Mouse (Mus musculus): ENCODE measurements around the gene Ddi2. TPM values are rescaled to one million over a fixed set of nuclear protein-coding genes. Genes with fewer than 3 reads are reported as not detected.

The Ddi2 gene
- polyA plus RNA-seq, 1 experiment, result 21.9 TPM

GRCm38 (mm10) chr4:141682706-141683230 lies 40.5 kb downstream of the Ddi2 start:
- Histone ChIP-seq H3K4me3 (ENCODE audit: insufficient read depth, low read depth, low read length) (no peak overlapping the region), H3K27me3 (replicated peaks; ENCODE audit: control insufficient read depth, insufficient read depth, low read length) (no peaks in the 10 kb centered on the region), H3K4me1 (ENCODE audit: control insufficient read depth, insufficient read depth, low read length) (no peaks in the 10 kb centered on the region), H3K36me3 (ENCODE audit: control insufficient read depth, insufficient read depth, low read length) (peaks cover 7% of the 10 kb centered on the region), H3K27ac (ENCODE audit: insufficient read depth, low read depth, low read length) (no peak overlapping the region)
- WGBS, result 80% methylated on average over 12 of the region's 12 CpGs
- no peak for DNase-seq
- TF ChIP-seq CTCF (conservative IDR thresholded peaks at IDR 0.05; ENCODE audit: insufficient read depth, insufficient read length, low read depth, low read length) (no peak), POLR2A (IDR thresholded peaks at IDR 0.05; ENCODE audit: low read depth, low read length) (no peak)

DNA sequence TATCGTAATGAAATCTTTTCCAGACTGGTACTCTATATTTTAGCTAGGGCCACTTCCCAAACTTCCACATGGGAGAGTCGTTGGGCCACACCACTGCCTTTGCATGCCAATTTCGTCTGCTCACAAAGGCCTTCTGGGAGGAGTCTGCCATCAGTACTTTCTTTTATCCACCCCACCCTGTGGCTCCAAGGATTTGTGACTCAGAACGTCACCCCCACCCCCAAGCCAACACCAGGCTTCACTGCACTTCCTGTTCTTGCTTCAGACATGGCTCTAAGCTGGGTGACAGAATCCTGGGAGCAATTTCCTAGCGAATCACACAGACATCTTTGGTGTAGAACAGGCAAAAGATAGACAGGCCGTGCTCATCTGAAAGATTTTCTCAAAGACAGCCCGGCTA lies 41.5 kb downstream of the Ddi2 start:
- 51% methylated on average over 7 of the region's 7 CpGs for WGBS
- Histone ChIP-seq H3K36me3 (ENCODE audit: control insufficient read depth, insufficient read depth, low read length) (peaks cover 7% of the 10 kb centered on the region), H3K27me3 (replicated peaks; ENCODE audit: control insufficient read depth, insufficient read depth, low read length) (no peaks in the 10 kb centered on the region), H3K4me3 (ENCODE audit: insufficient read depth, low read depth, low read length) (no peak overlapping the region), H3K4me1 (ENCODE audit: control insufficient read depth, insufficient read depth, low read length) (no peaks in the 10 kb centered on the region), H3K27ac (ENCODE audit: insufficient read depth, low read depth, low read length) (no peak overlapping the region)
- TF ChIP-seq CTCF (conservative IDR thresholded peaks at IDR 0.05; ENCODE audit: insufficient read depth, insufficient read length, low read depth, low read length) (no peak), POLR2A (IDR thresholded peaks at IDR 0.05; ENCODE audit: low read depth, low read length) (no peak)
- DNase-seq, result no peak

GRCm38 (mm10) chr4:141680892-141681291 lies 42.3 kb downstream of the Ddi2 start:
- Histone ChIP-seq H3K27me3 (replicated peaks; ENCODE audit: control insufficient read depth, insufficient read depth, low read length) (no peaks in the 10 kb centered on the region), H3K36me3 (ENCODE audit: control insufficient read depth, insufficient read depth, low read length) (peaks cover 5% of the 10 kb centered on the region; the same call in 1 of the 2 replicates), H3K4me1 (ENCODE audit: control insufficient read depth, insufficient read depth, low read length) (no peaks in the 10 kb centered on the region), H3K4me3 (ENCODE audit: insufficient read depth, low read depth, low read length) (no peak overlapping the region), H3K27ac (ENCODE audit: insufficient read depth, low read depth, low read length) (no peak overlapping the region)
- no peak for DNase-seq
- 66% methylated on average over 12 of the region's 12 CpGs for WGBS
- no peak for TF ChIP-seq POLR2A (IDR thresholded peaks at IDR 0.05; ENCODE audit: low read depth, low read length)

- H3K27ac ChIP-seq (ENCODE audit: insufficient read depth, low read depth, low read length), result no peak overlapping the region
- peaks cover 1% of the 10 kb centered on the region; the same call in 1 of the 2 replicates for H3K36me3 ChIP-seq (ENCODE audit: control insufficient read depth, insufficient read depth, low read length)
- no peaks in the 10 kb centered on the region for H3K4me1 ChIP-seq (ENCODE audit: control insufficient read depth, insufficient read depth, low read length)
- H3K4me3 ChIP-seq (ENCODE audit: insufficient read depth, low read depth, low read length), result no peak overlapping the region
- H3K27me3 ChIP-seq (replicated peaks; ENCODE audit: control insufficient read depth, insufficient read depth, low read length), result no peaks in the 10 kb centered on the region
- WGBS, result 85% methylated on average over 2 of the region's 2 CpGs
- no peak for DNase-seq
- no peak for TF ChIP-seq POLR2A (IDR thresholded peaks at IDR 0.05; ENCODE audit: low read depth, low read length)
- no peak for TF ChIP-seq CTCF (conservative IDR thresholded peaks at IDR 0.05; ENCODE audit: insufficient read depth, insufficient read length, low read depth, low read length)
These were observed 44.2 kb downstream of the Ddi2 start for GRCm38 (mm10) chr4:141679016-141679415.

- no peaks in the 10 kb centered on the region for H3K4me1 ChIP-seq (ENCODE audit: control insufficient read depth, insufficient read depth, low read length)
- TF ChIP-seq CTCF (conservative IDR thresholded peaks at IDR 0.05; ENCODE audit: insufficient read depth, insufficient read length, low read depth, low read length) (no peak), POLR2A (IDR thresholded peaks at IDR 0.05; ENCODE audit: low read depth, low read length) (no peak)
- no peak overlapping the region for H3K27ac ChIP-seq (ENCODE audit: insufficient read depth, low read depth, low read length)
- WGBS, result 81% methylated on average over 5 of the region's 5 CpGs
- H3K36me3 ChIP-seq (ENCODE audit: control insufficient read depth, insufficient read depth, low read length), result no peaks in the 10 kb centered on the region
- no peaks in the 10 kb centered on the region for H3K27me3 ChIP-seq (replicated peaks; ENCODE audit: control insufficient read depth, insufficient read depth, low read length)
- DNase-seq, result no peak
- no peak overlapping the region for H3K4me3 ChIP-seq (ENCODE audit: insufficient read depth, low read depth, low read length)
These were observed 46.7 kb downstream of the Ddi2 start for GRCm38 (mm10) chr4:141676462-141676979.

DNA sequence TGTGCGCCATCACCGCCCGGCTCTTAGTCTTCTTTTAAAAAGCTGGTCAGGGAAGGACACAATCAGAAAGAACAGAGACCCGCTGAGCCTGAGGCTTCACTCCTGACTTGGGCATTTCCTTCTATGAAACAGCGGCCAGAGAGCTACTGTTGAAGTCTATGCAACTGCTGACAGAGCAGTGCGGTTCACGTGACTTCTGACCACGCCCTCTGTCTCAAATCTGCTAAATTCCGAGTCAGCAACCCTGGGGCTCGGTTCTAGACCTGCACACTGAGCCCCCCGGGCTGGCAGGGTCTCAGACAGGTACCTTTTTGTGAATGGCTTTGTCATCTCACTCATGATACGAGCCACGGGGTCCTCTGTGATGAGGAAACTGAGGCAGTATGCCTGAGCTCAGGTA lies 50.9 kb downstream of the Ddi2 start:
- Histone ChIP-seq H3K27ac (ENCODE audit: insufficient read depth, low read depth, low read length) (no peak overlapping the region), H3K27me3 (replicated peaks; ENCODE audit: control insufficient read depth, insufficient read depth, low read length) (no peaks in the 10 kb centered on the region), H3K36me3 (ENCODE audit: control insufficient read depth, insufficient read depth, low read length) (no peaks in the 10 kb centered on the region), H3K4me1 (ENCODE audit: control insufficient read depth, insufficient read depth, low read length) (no peaks in the 10 kb centered on the region), H3K4me3 (ENCODE audit: insufficient read depth, low read depth, low read length) (no peak overlapping the region)
- WGBS, result 74% methylated on average over 13 of the region's 13 CpGs
- TF ChIP-seq POLR2A (IDR thresholded peaks at IDR 0.05; ENCODE audit: low read depth, low read length) (no peak), CTCF (conservative IDR thresholded peaks at IDR 0.05; ENCODE audit: insufficient read depth, insufficient read length, low read depth, low read length) (no peak)
- peak; percentile 38 for DNase-seq

DNA sequence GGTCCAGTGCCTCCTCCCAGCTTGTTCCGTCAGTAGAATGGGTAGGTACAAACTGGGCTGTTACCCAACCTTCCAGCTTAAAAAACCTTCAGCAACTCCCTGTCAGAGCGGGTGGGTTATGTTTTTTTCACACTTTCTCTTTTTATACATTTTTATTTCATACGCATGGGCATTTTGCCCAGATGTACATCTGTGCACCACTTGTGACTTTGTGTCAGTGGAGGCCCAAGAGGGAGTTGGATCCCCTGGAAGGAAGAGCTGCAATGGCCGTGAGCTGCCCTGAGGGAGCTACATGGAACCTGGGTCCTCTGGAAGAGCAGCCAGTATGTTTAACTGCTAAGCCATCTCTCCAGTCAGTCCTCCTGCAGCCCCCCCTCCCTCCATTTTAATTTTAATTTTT lies 51.8 kb downstream of the Ddi2 start:
- H3K27ac ChIP-seq (ENCODE audit: insufficient read depth, low read depth, low read length), result no peak overlapping the region
- H3K36me3 ChIP-seq (ENCODE audit: control insufficient read depth, insufficient read depth, low read length), result no peaks in the 10 kb centered on the region
- 85% methylated on average over 4 of the region's 4 CpGs for WGBS
- H3K4me3 ChIP-seq (ENCODE audit: insufficient read depth, low read depth, low read length), result no peak overlapping the region
- TF ChIP-seq CTCF (conservative IDR thresholded peaks at IDR 0.05; ENCODE audit: insufficient read depth, insufficient read length, low read depth, low read length) (no peak), POLR2A (IDR thresholded peaks at IDR 0.05; ENCODE audit: low read depth, low read length) (no peak)
- no peak for DNase-seq
- no peaks in the 10 kb centered on the region for H3K4me1 ChIP-seq (ENCODE audit: control insufficient read depth, insufficient read depth, low read length)
- no peaks in the 10 kb centered on the region for H3K27me3 ChIP-seq (replicated peaks; ENCODE audit: control insufficient read depth, insufficient read depth, low read length)

Measured in kidney, adult 2 months (tissue).